Mouse (Mus musculus) adrenal gland, postnatal 36 days (tissue): ENCODE measurements around the gene Ldlrap1. TPM values are rescaled to one million over a fixed set of nuclear protein-coding genes. Genes with fewer than 3 reads are reported as not detected.
"Not testable (repeated sequence)": the region's sequence is repeated elsewhere in the genome, so short reads cannot be mapped to it uniquely, and the experiment has no call there.

Source experiments
- DNase-seq, 2 experiments: peaks; one replicate each; pipeline ENCODE4 v3.0.0; 2021; ENCODE audit warnings: mixed read lengths in 1 of 2
- long read RNA-seq, 2 experiments: library from polyadenylated mRNA; stranded (forward); transcript quantifications; one replicate each; pipeline ENCODE4 v2.0.0; 2021; ENCODE audit warnings: borderline sequencing depth in 2 of 2
- total RNA-seq, 2 experiments: library from RNA; stranded (reverse); gene quantifications; 2 replicates each; pipeline ENCODE4 v1.2.3; 2021

Ldlrap1 gene
- total RNA-seq, result 10 to 100 TPM; 47.5 to 52.9 TPM
- long read RNA-seq, experiment 1, full-length matches to known transcripts, result 19 of 37 reads
- long read RNA-seq, experiment 1, partial matches to known transcripts, result 5 of 37 reads
- long read RNA-seq, experiment 1, other reads (novel, unspliced or antisense), result 13 of 37 reads
- long read RNA-seq, experiment 2, full-length matches to known transcripts, result 24 of 30 reads
- long read RNA-seq, experiment 2, partial matches to known transcripts, result 0 of 30 reads
- long read RNA-seq, experiment 2, other reads (novel, unspliced or antisense), result 6 of 30 reads

GRCm38 (mm10) chr4:134767426-134768225, at the start of gene Ldlrap1:
Gene Ldlrap1, minus strand, starts transcription at chr4:134768024.
- DNase-seq, result peak; percentile 90 to 92

DNA sequence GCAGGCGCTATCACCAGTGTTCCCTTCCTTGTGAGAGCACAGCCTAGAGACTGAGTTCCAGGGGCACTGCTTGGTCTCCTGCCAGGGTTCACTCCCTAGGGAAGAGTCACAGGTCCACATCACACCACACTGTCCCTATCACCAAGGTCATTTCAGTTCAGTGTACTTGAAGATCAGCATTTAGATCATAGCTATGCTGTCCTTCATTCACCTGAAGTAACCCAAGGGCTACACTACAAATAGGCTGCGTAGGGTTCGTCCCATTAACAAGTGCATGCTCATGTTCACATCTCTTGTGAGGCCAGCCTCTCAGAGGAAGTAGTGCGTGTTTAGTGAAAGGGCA, 46.4 kb upstream of the Ldlrap1 start:
- DNase-seq, result peak; percentile 51 to 76

DNA sequence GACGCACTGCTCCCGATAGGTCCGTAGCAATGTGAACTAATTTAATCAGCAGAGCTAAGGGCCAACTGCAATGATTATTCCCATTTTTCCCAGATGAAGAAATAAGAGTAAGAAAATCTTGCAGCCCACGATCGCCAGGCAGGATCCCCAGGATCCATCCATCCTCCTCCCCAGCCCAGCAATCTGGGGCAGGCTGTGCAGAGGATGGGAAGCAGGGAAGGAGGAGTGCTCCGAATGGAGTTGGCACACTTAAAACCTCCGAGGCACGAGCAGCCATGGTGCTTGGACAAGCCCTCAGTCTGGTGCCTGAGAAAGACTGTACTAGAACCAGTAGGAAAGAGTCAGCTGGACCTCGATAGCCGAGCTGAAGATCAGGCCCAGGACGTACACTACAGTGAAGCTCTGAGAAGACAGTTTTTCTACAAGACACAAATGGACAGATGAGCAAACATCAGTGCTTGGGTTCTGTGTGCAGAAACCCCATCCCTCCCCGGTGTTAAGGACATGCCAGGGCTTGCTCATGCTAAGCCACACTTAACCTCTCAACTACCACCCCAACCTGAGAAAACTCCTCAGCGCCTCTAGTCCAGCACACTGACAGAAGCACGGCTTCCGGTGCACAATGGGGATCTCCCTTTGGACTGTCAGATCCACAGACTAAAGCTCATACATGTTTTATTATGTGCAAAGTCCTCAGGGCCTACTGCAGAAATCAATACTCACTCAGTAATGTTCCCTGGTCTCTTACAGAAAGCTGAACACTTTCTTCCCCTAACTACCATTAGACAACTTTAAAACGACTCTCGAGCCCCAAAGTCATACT, 45.8 kb upstream of the Ldlrap1 start:
- no peak for DNase-seq

DNA sequence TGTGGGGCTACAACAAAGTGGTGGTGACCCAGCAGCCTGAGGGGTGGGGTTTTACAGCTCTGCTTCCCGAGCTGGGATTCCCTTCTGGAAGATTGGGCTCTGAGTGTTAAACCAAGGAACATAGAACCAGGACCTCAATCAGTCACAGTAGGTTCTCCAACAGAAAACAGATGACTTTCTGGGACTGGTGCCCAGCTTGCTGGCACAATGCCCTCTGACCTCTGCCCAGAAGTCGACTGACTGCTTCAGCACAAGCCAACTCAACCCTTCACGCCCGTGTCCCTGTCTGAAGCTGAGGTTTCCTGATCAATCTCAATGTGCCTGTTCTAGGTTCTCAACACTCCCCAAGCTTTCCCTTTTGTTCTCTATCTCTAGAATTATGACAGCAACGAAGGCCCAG, 36.9 kb upstream of the Ldlrap1 start:
- peak; percentile 94 to 96 for DNase-seq

DNA sequence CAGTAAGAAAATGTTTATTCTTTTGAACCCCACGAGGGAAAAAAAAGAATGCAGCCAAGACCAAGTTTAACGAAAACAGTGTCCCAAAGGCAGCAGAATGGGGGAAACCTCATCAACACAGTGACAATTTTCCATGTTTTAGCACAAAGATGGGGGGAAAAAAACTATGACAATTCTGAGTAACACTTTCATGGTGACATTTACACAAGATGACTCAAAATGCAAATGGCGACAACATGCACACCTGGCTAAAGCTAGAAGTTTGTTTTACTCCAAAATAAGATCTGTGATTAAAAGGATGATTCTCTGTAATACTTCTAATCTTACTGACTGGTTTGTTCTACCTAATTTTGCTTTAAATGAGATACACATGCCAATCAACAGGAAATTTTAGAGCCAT, 34.9 kb upstream of the Ldlrap1 start:
- no peak for DNase-seq

DNA sequence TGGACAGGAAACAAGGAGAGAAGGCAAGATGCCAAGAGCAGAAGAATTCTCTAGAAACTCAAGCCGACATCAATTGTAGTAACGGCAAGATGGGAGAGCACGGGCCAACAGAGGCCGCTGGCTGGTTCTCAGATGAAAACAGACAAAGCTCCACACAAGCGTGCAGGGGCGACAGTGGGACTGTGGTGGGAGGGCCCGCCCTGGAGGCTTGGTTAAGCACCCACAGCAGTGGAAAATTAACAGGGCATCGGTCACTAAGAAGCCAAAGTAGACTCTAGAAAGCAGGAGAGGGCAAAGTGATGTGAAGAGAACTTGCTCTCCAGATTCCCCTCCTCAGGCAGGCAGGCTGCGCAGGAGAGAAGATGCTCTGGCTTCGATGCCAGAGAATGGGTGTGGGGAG, 34.3 kb upstream of the Ldlrap1 start:
- DNase-seq, result no peak

- DNase-seq, result no peak
Observed at GRCm38 (mm10) chr4:134800693-134801092, 32.9 kb upstream of the Ldlrap1 start.

GRCm38 (mm10) chr4:134800098-134800497, 32.3 kb upstream of the Ldlrap1 start:
- no peak for DNase-seq

- peak; percentile 83 to 86 for DNase-seq
Observed at GRCm38 (mm10) chr4:134799272-134799671, 31.4 kb upstream of the Ldlrap1 start.

GRCm38 (mm10) chr4:134798861-134799260, 31.0 kb upstream of the Ldlrap1 start:
- DNase-seq, result no peak

- no peak for DNase-seq
Observed at GRCm38 (mm10) chr4:134797621-134798020, 29.8 kb upstream of the Ldlrap1 start.

- DNase-seq, result no peak
Observed at GRCm38 (mm10) chr4:134796581-134797361, 28.9 kb upstream of the Ldlrap1 start.

DNA sequence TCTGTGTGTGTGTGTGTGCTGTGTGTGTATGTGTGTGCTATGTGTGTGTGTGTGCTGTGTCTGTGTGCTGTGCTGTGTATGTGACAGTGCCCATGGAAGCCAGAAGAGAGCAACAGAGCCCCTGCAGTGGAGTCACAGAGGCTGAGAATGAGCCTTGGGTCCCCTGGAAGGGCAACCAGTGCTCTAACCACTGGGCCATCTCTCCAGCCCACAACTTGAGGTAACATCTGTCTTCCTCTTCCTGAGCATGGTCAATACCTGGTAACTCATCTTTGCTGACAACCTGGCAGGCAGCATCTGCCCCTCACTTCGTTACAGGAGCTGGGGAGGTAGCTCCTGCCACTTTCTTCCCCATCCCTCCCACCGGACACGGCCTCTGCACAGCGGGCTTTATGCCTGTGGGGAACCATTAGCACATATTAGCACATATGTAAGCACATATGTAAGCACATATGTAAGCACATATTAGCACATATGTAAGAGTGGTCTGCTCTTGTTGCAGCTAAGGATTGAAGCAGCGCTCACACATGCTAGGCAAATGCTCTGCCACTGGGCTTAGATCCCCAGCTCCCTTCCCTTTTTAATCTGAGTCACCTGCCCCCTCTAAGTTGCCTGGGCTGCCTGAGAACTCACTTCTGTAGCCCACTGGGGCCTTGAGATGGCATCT, 28.1 kb upstream of the Ldlrap1 start:
- no peak for DNase-seq

GRCm38 (mm10) chr4:134794959-134795358, 27.1 kb upstream of the Ldlrap1 start:
- DNase-seq, result not testable (repeated sequence)

GRCm38 (mm10) chr4:134793213-134793956, 25.6 kb upstream of the Ldlrap1 start:
- peak; percentile 60 to 74 for DNase-seq

- peak in 1 of 2 experiments; percentile 60 for DNase-seq
Observed at GRCm38 (mm10) chr4:134791731-134792130, 23.9 kb upstream of the Ldlrap1 start.

DNA sequence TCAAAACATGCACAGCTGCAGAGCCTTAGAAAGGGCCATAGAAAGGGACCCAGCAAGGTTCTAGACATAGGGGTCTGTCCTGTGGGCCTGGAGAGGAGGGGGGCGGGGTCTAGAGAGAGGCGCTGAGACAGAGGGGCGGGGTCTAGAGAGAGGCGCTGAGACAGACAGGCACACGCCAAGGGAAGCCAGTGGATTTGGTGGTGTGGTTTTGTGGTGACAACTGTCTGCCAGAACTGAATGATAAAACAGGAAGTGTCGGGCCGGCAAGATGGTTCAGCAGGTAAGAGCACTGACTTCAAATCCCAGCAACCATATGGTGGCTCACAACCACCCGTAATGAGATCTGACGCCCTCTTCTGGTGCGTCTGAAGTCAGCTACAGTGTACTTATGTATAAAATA, 19.1 kb upstream of the Ldlrap1 start:
- no peak for DNase-seq

- DNase-seq, result no peak
Observed at GRCm38 (mm10) chr4:134784701-134785100, 16.9 kb upstream of the Ldlrap1 start.

- peak; percentile 78 to 79 for DNase-seq
Observed at GRCm38 (mm10) chr4:134779136-134779934, 11.5 kb upstream of the Ldlrap1 start.

DNA sequence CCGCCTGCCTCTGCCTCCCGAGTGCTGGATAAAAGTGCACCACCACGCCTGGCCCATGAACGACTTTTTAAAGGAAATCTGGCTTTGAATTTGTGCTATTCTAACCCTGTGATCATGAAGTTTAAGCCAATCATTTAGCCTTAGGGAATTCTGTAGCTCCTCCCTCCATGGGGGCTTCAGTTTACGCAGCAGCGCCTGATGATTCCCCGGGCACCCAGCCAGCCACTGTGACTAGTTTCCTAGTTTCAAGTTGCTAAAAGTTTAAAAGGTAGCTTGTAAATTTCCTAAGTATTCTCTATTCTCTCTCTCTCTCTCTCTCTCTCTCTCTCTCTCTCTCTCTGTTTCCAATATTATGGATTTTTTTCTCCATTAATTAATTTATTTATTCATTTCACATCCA, 8.4 kb upstream of the Ldlrap1 start:
- DNase-seq, result no peak
